Mouse (Mus musculus) MEL (cell line): ENCODE results near the gene Als2cr12. TPM values are rescaled to one million over a fixed set of nuclear protein-coding genes. Genes with fewer than 3 reads are reported as not detected.

ENCODE experiments used
- DNase-seq: peaks from one replicate; pipeline ENCODE4 v3.0.0; 2011; ENCODE audit warnings: low read depth, low spot score
- H3K27ac ChIP-seq: 2 replicates; pipeline ENCODE4 v1.5.1; 2012; ENCODE audit warnings: low read depth, mild to moderate bottlenecking, control low read depth, low read length, moderate library complexity; ENCODE audit not compliant: control insufficient read depth
- H3K27me3 ChIP-seq, 2 experiments: fragments of 150-350 bp in 1 of 2; sonication (generic) in 1 of 2; 2 replicates each; pipeline ENCODE4 v1.6.1; 2012; ENCODE audit warnings: low read length in 2 of 2, mild to moderate bottlenecking in 2 of 2, improper control_type of control experiment in 1 of 2, moderate library complexity in 1 of 2; ENCODE audit not compliant: insufficient read depth in 2 of 2, control insufficient read depth in 1 of 2
- H3K36me3 ChIP-seq, 2 experiments: 2 replicates each; pipeline ENCODE4 v1.6.1; 2012 to 2014; ENCODE audit warnings: low read length in 2 of 2, improper control_type of control experiment in 1 of 2, inconsistent platforms in 1 of 2, mild to moderate bottlenecking in 1 of 2; ENCODE audit not compliant: insufficient read depth in 2 of 2, control insufficient read depth in 1 of 2
- H3K4me1 ChIP-seq, 2 experiments: fragments of 150-350 bp in 1 of 2; sonication (generic) in 1 of 2; 2 replicates each; pipeline ENCODE4 v1.6.1; 2012; ENCODE audit warnings: low read length in 2 of 2, improper control_type of control experiment in 1 of 2, mild to moderate bottlenecking in 1 of 2; ENCODE audit not compliant: insufficient read depth in 2 of 2, control insufficient read depth in 1 of 2
- H3K4me3 ChIP-seq, 2 experiments: fragments of 150-350 bp in 1 of 2; sonication (generic) in 1 of 2; 2 replicates each; pipeline ENCODE4 v1.5.1; 2012; ENCODE audit warnings: low read depth in 2 of 2, low read length in 2 of 2, mild to moderate bottlenecking in 2 of 2, moderate library complexity in 2 of 2, control low read depth in 1 of 2, improper control_type of control experiment in 1 of 2; ENCODE audit not compliant: control insufficient read depth in 1 of 2, insufficient read depth in 1 of 2
- H3K79me2 ChIP-seq: 2 replicates; pipeline ENCODE4 v1.6.1; 2012; ENCODE audit warnings: mild to moderate bottlenecking, low read length, moderate library complexity; ENCODE audit not compliant: control insufficient read depth, poor library complexity, insufficient read depth
- H3K9ac ChIP-seq: 2 replicates; pipeline ENCODE4 v1.6.1; 2012; ENCODE audit warnings: low read depth, mild to moderate bottlenecking, control low read depth, low read length, moderate library complexity; ENCODE audit not compliant: control insufficient read depth, poor library complexity, severe bottlenecking
- H3K9me3 ChIP-seq: fragments of 150-350 bp; sonication (generic); replicated peaks from 2 replicates; pipeline ENCODE4 v1.6.1; 2012; ENCODE audit warnings: mild to moderate bottlenecking, low read length, improper control_type of control experiment, moderate library complexity; ENCODE audit not compliant: insufficient read depth
- E2F4 ChIP-seq: IDR thresholded peaks from 2 replicates; pipeline ENCODE4 v1.6.1; 2011; ENCODE audit warnings: low read depth, low read length, improper control_type of control experiment, borderline replicate concordance
- EP300 ChIP-seq, 2 experiments: IDR thresholded peaks; 2 replicates each; pipeline ENCODE4 v1.6.1; 2011; ENCODE audit warnings: improper control_type of control experiment in 2 of 2, low read length in 2 of 2, low read depth in 1 of 2, mild to moderate bottlenecking in 1 of 2
- ETS1 ChIP-seq: IDR thresholded peaks from 2 replicates; pipeline ENCODE4 v1.6.1; 2012; ENCODE audit warnings: low read depth, mild to moderate bottlenecking, inconsistent platforms, low read length, improper control_type of control experiment, moderate library complexity
- KAT2A ChIP-seq: conservative IDR thresholded peaks from 2 replicates; pipeline ENCODE4 v1.6.1; 2012; ENCODE audit warnings: low read depth, low read length, improper control_type of control experiment, inconsistent platforms
- MEF2A ChIP-seq: IDR thresholded peaks from 2 replicates; pipeline ENCODE4 v1.6.1; 2014; ENCODE audit warnings: low read depth, mild to moderate bottlenecking, inconsistent platforms, low read length, improper control_type of control experiment; ENCODE audit not compliant: poor library complexity, insufficient replicate concordance, severe bottlenecking; ENCODE audit errors: extremely low read depth
- NELFE ChIP-seq: IDR thresholded peaks from 2 replicates; pipeline ENCODE4 v1.6.1; 2011; ENCODE audit warnings: low read depth, low read length, improper control_type of control experiment
- POLR2A ChIP-seq, 2 experiments: IDR thresholded peaks; 2 replicates each; pipeline ENCODE4 v1.6.1; 2011 to 2012; ENCODE audit warnings: low read length in 2 of 2, mild to moderate bottlenecking in 2 of 2, control low read depth in 1 of 2, improper control_type of control experiment in 1 of 2, low read depth in 1 of 2, moderate library complexity in 1 of 2; ENCODE audit not compliant: control insufficient read depth in 1 of 2, insufficient read depth in 1 of 2, poor library complexity in 1 of 2
- RAD21 ChIP-seq: IDR thresholded peaks from 2 replicates; pipeline ENCODE4 v1.6.1; 2011; ENCODE audit warnings: mild to moderate bottlenecking, low read depth, low read length, improper control_type of control experiment
- RCOR1 ChIP-seq: IDR thresholded peaks from 2 replicates; pipeline ENCODE4 v1.6.1; 2012; ENCODE audit warnings: low read depth, mild to moderate bottlenecking, inconsistent platforms, low read length, improper control_type of control experiment
- SMC3 ChIP-seq: IDR thresholded peaks from 2 replicates; pipeline ENCODE4 v1.6.1; 2011; ENCODE audit warnings: low read depth, low read length, improper control_type of control experiment
- TBP ChIP-seq: IDR thresholded peaks from 2 replicates; pipeline ENCODE4 v1.8.0; 2011; ENCODE audit warnings: low read depth, low read length, improper control_type of control experiment
- TCF12 ChIP-seq: IDR thresholded peaks from 2 replicates; pipeline ENCODE4 v1.6.1; 2014; ENCODE audit warnings: low read depth, mild to moderate bottlenecking, inconsistent platforms, low read length, improper control_type of control experiment, moderate library complexity
- UBTF ChIP-seq: IDR thresholded peaks from 2 replicates; pipeline ENCODE4 v1.6.1; 2012; ENCODE audit warnings: low read depth, mild to moderate bottlenecking, inconsistent platforms, low read length, improper control_type of control experiment, moderate library complexity, borderline replicate concordance; ENCODE audit not compliant: insufficient read depth
- USF2 ChIP-seq, 2 experiments: IDR thresholded peaks; 2 replicates each; pipeline ENCODE4 v1.6.1; 2011 to 2012; ENCODE audit warnings: improper control_type of control experiment in 2 of 2, low read length in 2 of 2, borderline replicate concordance in 1 of 2, inconsistent platforms in 1 of 2, low read depth in 1 of 2, mild to moderate bottlenecking in 1 of 2; ENCODE audit not compliant: insufficient read depth in 1 of 2
- ZC3H11A ChIP-seq: IDR thresholded peaks from 2 replicates; pipeline ENCODE4 v1.6.1; 2012; ENCODE audit warnings: low read depth, mild to moderate bottlenecking, inconsistent platforms, low read length, improper control_type of control experiment
- polyA plus RNA-seq, 2 experiments: library from polyadenylated mRNA; stranded (reverse) in 1 of 2; unstranded in 1 of 2; fragments of >175 nt in 1 of 2; fragments of >200 nt in 1 of 2; gene quantifications; 2 replicates each; pipeline versions ENCODE4 v1.2.1 to v1.2.4; 2012; ENCODE audit warnings: low replicate concordance in 2 of 2, low read depth in 1 of 2; ENCODE audit not compliant: insufficient read length in 2 of 2, insufficient read depth in 1 of 2, missing spikeins in 1 of 2
- total RNA-seq: library from RNA; depleted of rRNA; stranded (reverse); fragments of 300-350 nt; gene quantifications from 2 replicates; pipeline ENCODE4 v1.2.3, GENCODE M21; 2012

Gene Als2cr12
- total and polyA plus RNA-seq, 3 experiments, result not detected

DNA sequence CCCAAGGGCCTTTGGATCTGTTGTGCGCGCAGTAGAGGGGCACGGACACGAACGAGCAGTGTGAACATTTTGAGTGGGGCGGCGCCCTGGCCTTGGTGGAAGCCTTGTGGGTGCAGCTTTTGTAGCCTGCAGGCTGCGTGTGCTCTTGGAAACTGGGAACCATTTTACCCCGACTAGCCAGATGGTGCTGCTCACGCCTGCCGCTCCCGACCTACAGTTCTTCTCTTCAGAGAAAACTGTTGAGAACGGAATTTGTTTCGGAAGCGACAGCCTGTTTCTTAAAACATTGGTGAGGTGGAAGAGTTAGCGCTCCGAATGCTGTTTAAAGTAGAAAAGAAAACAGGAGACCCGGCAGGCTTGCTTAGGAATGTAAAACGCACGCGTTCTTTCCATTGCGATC is 41.2 kb upstream of the Als2cr12 start:
- no peaks in the 10 kb centered on the region for H3K9me3 ChIP-seq
- TF ChIP-seq TCF12 (no peak), POLR2A (IDR thresholded peaks at IDR 0.05; ENCODE audit: control insufficient read depth in 1 of 2, insufficient read depth in 1 of 2, low read depth in 1 of 2, low read length in 2 of 2, poor library complexity in 1 of 2) (no peak)
- no peaks in the 10 kb centered on the region for H3K27me3 ChIP-seq
- no peaks in the 10 kb centered on the region for H3K79me2 ChIP-seq
- no peak overlapping the region for H3K27ac ChIP-seq
- H3K36me3 ChIP-seq, result peaks cover 1 to 5% of the 10 kb centered on the region in 2 experiments; a peak in 3 of 4 replicates
- no peak overlapping the region for H3K9ac ChIP-seq
- H3K4me3 ChIP-seq, result no peak overlapping the region
- no peak for DNase-seq
- H3K4me1 ChIP-seq, result peaks cover 0 to 4% of the 10 kb centered on the region in 2 experiments; a peak in 1 of 4 replicates

GRCm38 (mm10) chr1:58735962-58736361 is 40.2 kb upstream of the Als2cr12 start:
- H3K9me3 ChIP-seq, result no peaks in the 10 kb centered on the region
- H3K79me2 ChIP-seq, result no peaks in the 10 kb centered on the region
- DNase-seq, result no peak
- no peaks in the 10 kb centered on the region for H3K27me3 ChIP-seq
- TF ChIP-seq NELFE (no peak), TBP (no peak), MEF2A (no peak), UBTF (no peak), ZC3H11A (no peak), ETS1 (no peak), RAD21 (no peak), POLR2A (IDR thresholded peaks at IDR 0.05; ENCODE audit: control insufficient read depth in 1 of 2, insufficient read depth in 1 of 2, low read depth in 1 of 2, low read length in 2 of 2, poor library complexity in 1 of 2) (no peak), EP300 (IDR thresholded peaks at IDR 0.05; ENCODE audit: low read depth in 1 of 2, low read length in 2 of 2) (no peak), SMC3 (no peak), E2F4 (no peak), RCOR1 (no peak), USF2 (IDR thresholded peaks at IDR 0.05; ENCODE audit: borderline replicate concordance in 1 of 2, insufficient read depth in 1 of 2, low read depth in 1 of 2, low read length in 2 of 2) (no peak), KAT2A (no peak)
- H3K36me3 ChIP-seq, result peaks cover 0 to 1% of the 10 kb centered on the region in 2 experiments; a peak in 1 of 4 replicates
- H3K9ac ChIP-seq, result no peak overlapping the region
- H3K4me1 ChIP-seq, result no peaks in the 10 kb centered on the region
- H3K4me3 ChIP-seq, result no peak overlapping the region
- H3K27ac ChIP-seq, result no peak overlapping the region
